Mouse (Mus musculus): ENCODE data around the gene Ets2. TPM values are rescaled to one million over a fixed set of nuclear protein-coding genes. Genes with fewer than 3 reads are reported as not detected.
"Not testable (repeated sequence)": the region's sequence is repeated elsewhere in the genome, so short reads cannot be mapped to it uniquely, and the experiment has no call there.

Gene Ets2
- total RNA-seq, 2 experiments from 2014 or later, result 100.0 to 103 TPM

- DNase-seq, result no peak
- intact Hi-C loops (cut with DNase I), result loop anchor here (2.0 kb wide), 1 partner anchor 57 kb away; the partner anchor contains the start of gene Ets2
These were observed 57.5 kb downstream of the Ets2 start for GRCm38 (mm10) chr16:95759151-95759987.

GRCm38 (mm10) chr16:95759988-95760391, 58.1 kb downstream of the Ets2 start:
- peak; percentile 53 to 65 for DNase-seq
- intact Hi-C loops (cut with DNase I), result loop anchor here (2.0 kb wide), 1 partner anchor 57 kb away; the partner anchor contains the start of gene Ets2

- intact Hi-C loops (cut with DNase I), result no loop called here
- DNase-seq, result no peak
These were observed 59.9 kb downstream of the Ets2 start for GRCm38 (mm10) chr16:95761742-95762141.

DNA sequence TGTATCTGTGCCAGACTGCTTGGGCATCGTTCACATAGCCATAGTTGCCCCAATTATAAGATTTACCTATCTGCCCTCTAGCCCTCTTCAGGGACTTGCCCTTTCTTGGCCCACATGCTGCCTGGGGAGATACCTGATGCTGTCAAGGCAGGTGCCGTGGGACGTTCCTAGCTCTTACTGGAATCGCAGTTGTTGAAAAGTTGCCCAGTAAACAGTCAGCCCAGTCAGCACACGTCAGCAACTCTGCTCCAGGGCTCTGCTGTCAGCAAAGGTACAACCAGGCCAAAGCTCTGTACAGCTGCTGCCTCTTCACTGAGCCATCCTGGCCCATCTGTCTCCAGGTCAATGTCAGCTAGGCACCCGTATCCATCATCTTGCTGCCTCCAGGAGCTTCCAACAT, 61.3 kb downstream of the Ets2 start:
- peak; percentile 32 to 35 for DNase-seq
- intact Hi-C loops (cut with DNase I), result no loop called here

GRCm38 (mm10) chr16:95764041-95764440, 62.2 kb downstream of the Ets2 start:
- DNase-seq; intact Hi-C loops (cut with DNase I): not testable (repeated sequence)

DNA sequence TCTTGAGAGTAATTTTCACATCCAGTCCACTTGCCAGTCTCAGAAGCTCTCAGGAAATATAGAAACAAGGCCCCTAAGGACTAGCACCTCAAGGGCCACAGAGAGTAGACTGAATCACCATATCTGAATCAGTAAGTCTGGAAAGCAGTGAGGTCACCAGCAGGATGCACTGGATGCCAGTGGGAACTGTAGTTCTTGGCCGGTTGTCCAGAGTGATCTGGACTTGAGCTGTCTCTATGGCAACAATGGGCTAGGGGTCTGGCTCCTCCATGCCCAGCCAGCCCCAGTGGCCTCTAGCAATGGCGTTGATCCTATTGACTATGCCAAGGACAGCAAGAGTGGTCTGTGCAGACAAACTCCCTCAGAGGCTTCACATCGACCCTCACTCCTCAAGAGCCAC, 64.3 kb downstream of the Ets2 start:
- intact Hi-C loops (cut with DNase I), result loop anchor here (5.0 kb wide), 1 partner anchor 56 kb away; no protein-coding TSS in a partner anchor
- DNase-seq, result no peak

GRCm38 (mm10) chr16:95767246-95767645, 65.4 kb downstream of the Ets2 start:
- DNase-seq, result no peak
- intact Hi-C loops (cut with DNase I), result loop anchor here (5.0 kb wide), 1 partner anchor 55 kb away; no protein-coding TSS in a partner anchor

GRCm38 (mm10) chr16:95769066-95769995, 67.5 kb downstream of the Ets2 start:
- DNase-seq, result peak; percentile 44 to 53
- intact Hi-C loops (cut with DNase I), result loop anchor here (5.0 kb wide), 1 partner anchor 53 kb away; no protein-coding TSS in a partner anchor

DNA sequence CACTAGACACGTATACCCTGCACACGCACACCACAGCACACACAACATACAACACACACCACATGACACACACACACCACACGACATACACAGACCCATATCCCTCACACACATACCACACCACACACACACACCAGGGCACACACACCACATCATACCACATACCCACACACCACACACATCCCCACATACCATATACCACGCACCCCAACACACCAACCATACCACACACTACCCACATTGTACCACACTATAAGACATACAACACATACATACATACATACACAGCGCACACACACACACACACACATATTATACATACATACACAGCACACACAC, 68.1 kb downstream of the Ets2 start:
- intact Hi-C loops (cut with DNase I), result loop anchor here (5.0 kb wide), 1 partner anchor 52 kb away; no protein-coding TSS in a partner anchor
- DNase-seq, result no peak

DNA sequence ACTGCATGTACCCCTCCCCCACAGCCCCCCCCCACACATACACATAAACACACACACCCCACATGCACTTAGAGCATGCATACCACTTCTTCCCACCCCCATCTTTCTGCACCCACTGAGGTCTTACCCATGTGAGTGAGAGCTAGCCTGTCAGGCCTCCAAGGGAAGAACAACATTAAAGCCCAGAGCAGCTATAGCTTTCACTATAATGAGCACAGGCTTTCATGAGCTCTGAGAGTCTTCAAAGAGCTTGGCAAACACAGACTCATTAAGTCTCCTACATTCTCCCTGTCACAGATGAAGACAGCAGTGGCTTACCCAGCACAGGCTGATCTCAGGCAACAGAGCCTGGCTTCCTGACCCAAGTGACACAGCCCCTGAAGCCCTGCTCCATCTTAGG, 68.5 kb downstream of the Ets2 start:
- intact Hi-C loops (cut with DNase I), result no loop called here
- no peak for DNase-seq

Other genes with a start within 250 kb of the Ets2 start
- gene Erg, start 115.5 kb upstream of the Ets2 start, total RNA-seq (2021), result 10 to 100 TPM; 37.1 to 42.2 TPM